Mouse (Mus musculus): ENCODE data around the gene Capn15.
A peak's percentile ranks its signal among the peaks of the same experiment; 100 is the strongest.

The Capn15 gene

DNA sequence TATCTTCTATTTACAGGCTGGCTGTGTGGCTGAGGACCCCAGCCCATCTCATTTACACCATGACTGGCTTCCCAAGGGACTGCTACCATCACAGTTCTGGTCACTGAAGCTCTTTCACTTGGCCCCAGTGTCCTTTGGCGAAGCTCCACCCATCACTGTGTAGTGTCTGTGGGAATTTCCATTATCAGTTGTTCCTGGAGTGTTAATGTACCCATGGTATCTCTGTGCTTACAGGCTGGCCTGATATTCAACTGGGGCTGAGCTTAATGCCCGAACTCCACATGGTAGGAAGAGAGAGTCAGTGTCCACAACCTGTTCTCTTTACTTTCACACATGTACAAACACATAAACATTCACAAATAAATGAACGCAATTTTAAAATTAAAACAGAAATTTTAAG, 7.9 kb upstream of the Capn15 start:
- DNase-seq (ENCODE audit: low spot score in 2 of 2), result no peak

DNA sequence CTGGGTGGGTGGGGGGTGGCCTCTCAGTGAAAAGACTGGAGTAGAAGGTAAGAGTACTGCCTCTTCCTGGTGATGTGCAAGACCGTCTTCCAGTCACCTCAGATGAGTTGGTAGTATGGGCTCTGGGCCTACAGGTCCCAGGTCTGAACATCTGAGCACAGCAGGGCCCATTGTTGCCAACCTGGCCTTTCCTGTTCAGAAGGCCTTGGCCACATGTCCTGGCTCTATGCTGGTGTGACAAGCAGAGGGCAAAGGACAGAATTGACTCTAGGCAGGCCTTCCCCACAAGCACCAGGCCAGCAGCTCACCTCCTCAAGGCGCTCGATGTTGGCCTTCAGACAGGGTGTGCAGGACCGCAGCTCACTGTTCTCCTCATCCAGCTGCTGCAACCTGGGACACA, 6.7 kb upstream of the Capn15 start:
- DNase-seq (ENCODE audit: low spot score in 2 of 2), result no peak

DNA sequence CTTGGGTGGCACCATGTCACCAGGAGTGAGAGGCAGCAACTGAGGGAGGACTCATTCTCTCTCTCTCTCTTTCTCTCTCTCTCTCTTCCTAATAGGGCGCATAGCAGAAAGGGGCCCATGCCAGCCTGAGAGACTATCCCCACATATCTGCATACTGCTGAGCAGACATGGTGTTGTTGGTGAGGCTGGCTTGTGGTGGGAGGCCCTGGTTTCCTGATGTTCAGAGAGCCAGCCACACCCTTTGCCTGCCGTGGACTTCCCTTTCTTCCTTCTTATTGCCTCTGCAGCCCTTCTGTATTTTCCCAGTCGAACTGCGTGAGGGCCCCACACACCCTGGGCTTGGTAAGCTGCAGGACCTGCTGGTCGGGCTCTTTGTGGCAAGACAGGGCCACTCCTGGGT, 4.7 kb upstream of the Capn15 start:
- DNase-seq (ENCODE audit: low spot score in 2 of 2), result no peak

DNA sequence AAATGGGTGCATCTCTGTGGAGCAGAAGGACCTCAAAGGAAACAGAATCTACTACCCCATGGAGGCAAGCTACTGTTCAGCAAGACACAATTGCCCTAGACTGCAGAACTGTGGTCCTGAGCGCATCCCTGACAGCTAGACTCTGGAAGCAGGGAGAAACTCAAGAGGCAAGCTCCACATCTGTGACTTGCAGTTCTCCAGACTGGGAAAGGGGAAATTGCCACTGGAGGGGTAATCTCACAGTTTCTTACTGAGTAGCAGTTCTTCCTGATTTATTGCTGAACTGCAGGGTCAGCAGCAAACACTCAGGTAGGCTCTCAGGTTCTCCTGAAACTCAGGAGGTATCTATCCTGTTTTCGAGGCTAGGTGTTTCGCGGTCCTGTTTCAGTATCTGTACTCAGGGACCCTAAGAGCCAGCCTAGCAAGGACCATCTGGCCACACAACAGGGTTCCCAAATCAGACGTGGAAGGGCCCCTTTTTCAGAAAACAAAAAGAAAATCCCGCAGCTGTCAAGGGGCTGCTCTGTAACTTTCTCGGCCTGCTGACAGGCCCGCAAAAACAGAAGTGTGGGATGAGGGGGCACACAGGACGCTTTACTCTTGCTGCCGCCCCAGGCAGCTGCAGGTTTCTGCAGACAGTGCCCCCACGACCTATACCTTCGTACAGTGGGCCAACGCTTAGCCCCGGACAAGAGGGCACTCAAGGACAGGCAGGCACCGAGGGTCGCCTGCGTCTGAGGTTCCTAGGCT, 865 bp downstream of the Capn15 start:
- DNase-seq (ENCODE audit: low spot score in 2 of 2), result no peak

GRCm38 (mm10) chr17:25984066-25984465, 1.5 kb downstream of the Capn15 start:
- DNase-seq (ENCODE audit: low spot score in 2 of 2), result no peak

DNA sequence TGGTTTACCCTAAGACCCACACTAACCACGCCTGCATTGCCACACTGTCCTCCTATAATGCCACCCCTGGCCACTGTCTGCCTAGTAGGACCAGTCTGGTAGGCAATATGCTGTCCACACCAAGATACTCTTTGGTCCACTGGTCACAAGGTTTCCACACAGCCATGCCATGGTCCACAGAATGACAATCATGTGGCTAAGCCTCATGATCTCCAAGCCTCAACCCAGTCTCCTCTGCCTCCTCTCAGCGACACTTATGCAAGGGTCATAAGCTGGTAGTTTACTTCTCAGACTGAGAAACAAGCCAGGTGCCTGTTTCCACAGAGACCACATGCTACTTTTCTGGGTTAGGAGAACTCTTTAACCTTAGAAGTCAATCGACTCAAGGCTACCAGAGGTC, 2.7 kb downstream of the Capn15 start:
- no peak for DNase-seq (ENCODE audit: low spot score in 2 of 2)

DNA sequence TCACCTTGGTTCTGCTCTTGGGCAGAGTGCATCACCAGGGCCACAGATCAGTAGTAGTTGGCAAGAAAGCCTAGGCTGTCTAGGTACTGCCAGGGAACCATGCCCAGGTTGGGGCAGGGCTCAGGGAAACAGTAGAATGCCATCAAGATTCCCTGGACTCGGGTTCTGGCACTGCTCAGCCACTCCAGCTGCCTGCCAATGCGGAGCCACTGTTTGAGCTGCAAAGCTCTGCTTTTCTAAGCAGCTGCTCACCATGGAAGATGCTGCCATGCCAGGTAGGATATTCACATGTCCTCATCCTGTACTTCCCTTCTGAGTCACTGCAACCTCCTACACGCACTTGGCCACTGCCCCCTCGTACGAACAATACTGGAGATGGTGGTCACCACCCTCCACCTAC, 4.7 kb downstream of the Capn15 start:
- DNase-seq (ENCODE audit: low spot score in 2 of 2), result no peak

- no peak for DNase-seq (ENCODE audit: low spot score in 2 of 2)
These were observed 5.5 kb downstream of the Capn15 start for GRCm38 (mm10) chr17:25979829-25980738.

GRCm38 (mm10) chr17:25970954-25971707, 14.5 kb downstream of the Capn15 start:
- no peak for DNase-seq (ENCODE audit: low spot score in 2 of 2)

DNA sequence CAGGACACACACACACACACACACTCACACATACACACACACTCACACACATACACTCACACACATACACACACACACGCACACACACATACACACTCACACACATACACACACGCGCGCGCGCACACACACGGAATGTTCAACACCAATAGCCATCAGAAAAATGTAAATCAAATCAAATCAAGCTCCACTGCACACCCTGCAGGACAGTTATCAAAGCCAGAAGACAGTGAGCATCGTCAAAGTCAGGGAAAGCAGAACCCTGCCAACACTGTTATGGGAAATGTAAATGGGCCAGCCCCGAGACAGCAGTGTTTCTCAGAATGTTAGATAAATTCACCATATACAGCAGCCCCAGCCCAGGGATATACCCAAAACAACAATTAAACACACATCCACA, 15.1 kb downstream of the Capn15 start:
- no peak for DNase-seq (ENCODE audit: low spot score in 2 of 2)

DNA sequence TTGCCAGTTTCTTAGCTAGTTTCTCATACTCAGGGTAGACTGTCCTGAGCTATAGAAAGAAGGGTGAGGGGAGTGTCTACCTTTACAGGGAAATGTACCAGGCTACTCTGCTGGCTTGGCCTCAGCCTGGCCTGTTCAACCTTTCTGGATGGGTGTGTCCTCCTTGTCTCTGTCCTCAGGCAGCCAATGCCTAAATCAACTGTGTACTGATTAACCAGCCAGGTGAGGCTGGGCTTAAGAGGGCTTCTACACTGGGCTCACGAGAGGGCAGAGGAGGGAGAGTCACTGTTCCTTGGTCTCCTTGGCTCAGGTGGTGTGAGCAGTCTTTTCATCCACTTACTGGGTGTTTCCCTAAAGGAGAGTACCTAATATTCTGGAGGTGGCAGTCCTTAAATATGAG, 17.4 kb downstream of the Capn15 start:
- no peak for DNase-seq (ENCODE audit: low spot score in 2 of 2)

GRCm38 (mm10) chr17:25967652-25968051, 17.9 kb downstream of the Capn15 start:
- DNase-seq (ENCODE audit: low spot score in 2 of 2), result no peak

- no peak for DNase-seq (ENCODE audit: low spot score in 2 of 2)
These were observed 21.3 kb downstream of the Capn15 start for GRCm38 (mm10) chr17:25964271-25964670.

GRCm38 (mm10) chr17:25962413-25962905, 23.1 kb downstream of the Capn15 start:
- DNase-seq (ENCODE audit: low spot score in 2 of 2), result no peak

- peak; percentile 50 for DNase-seq (ENCODE audit: low spot score in 2 of 2)
These were observed 24.0 kb downstream of the Capn15 start for GRCm38 (mm10) chr17:25961566-25961965.

GRCm38 (mm10) chr17:25959630-25960467, 25.7 kb downstream of the Capn15 start:
- DNase-seq (ENCODE audit: low spot score in 2 of 2), result no peak

DNA sequence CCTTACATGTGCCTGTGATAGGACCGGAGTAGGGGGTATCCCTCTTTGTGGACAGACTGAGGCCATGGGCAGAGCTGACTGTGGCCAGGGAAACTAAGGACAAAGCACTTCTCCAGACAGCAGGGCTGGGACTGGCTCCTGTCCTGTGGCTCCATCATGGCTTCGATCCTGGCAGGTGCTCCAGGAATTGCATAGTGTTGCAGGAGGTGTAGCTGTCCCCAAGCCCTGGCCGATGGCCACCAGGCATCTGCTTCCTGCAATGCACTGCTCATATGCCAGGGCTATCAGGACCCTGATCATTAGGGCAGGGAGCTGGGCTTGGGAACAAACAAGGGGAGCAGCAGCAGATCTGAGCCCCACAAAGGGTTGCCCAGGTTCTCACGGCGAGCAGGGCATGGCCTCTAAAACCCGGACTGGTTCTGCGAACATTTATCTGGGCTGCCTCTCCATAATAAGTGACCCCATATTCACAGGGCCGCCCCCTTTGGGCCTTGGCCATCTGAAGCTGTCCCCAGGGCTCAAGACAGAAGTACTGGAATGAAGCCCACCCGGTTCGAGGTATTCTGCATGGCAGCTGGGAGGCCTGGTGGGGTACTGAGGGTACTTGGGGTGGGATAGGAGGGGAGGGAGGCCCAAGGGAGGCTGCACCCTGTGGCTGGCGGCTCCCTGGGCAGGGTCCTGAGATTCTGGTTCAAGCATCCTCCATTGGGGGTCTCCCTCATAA, 26.7 kb downstream of the Capn15 start:
- DNase-seq (ENCODE audit: low spot score in 2 of 2), result no peak

- DNase-seq (ENCODE audit: low spot score in 2 of 2), result no peak
These were observed 28.0 kb downstream of the Capn15 start for GRCm38 (mm10) chr17:25957586-25958051.

DNA sequence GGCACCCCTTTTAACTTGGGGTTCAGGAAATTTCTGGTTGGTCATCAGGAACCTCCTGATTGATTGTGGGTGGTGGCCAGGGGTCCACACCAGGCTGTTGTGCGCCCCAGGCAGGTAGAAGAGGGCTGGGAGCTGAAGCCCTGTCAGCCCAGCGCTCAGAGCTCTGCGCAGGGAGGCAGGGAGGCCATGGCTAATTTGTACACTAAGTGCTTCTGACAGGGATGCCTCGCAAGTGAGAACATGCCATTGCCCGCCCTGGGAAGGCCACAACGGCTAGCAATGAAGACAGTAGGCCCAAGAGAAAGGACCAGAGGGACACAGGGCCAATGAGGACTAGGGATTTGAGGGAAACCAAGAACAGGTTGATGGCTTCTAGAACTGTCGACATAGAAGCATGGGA, 29.0 kb downstream of the Capn15 start:
- no peak for DNase-seq (ENCODE audit: low spot score in 2 of 2)

DNA sequence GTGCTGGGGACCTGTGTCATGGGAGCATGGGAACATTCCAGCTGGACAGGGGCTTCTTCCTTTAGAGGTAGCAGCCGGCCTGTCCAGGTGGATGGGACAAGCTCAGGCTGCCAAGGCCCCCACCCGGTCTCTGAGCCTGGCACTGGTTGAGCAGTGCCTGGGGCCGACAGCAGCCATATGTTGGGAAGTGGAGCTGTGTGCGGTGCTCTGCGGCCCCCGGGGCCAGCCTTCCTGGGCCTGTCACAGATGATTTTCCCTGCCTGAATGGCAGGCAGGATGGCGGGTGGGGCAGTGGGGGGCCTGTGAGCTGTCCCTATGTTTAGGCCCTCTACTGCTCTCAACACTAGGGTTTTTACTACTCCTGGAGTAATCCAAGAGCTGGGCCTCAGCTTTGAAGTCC, 29.4 kb downstream of the Capn15 start:
- DNase-seq (ENCODE audit: low spot score in 2 of 2), result no peak

Data from spleen, postnatal 14 days (tissue).